Mouse (Mus musculus): ENCODE data around the gene Ank3.

DNA sequence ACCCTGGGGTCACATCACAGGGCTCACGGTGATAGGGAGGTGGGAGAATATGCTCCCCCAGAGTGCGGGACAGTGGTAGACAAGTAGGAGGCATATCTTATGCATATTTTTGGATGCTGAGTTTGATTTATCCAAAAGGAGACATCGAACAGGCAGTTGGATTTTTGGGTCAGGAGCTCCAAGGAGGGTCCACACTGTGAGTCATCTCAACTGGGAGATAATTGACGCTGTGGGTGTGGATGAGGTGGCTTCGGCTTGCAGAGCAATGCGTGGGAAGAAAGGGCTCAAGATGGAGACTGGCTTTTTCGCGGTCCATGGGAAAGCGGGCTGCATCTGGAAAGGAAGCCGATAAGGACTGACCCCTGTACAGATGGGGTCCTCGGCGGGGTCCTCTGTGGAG is 290.5 kb downstream of the Ank3 start:
- TF ChIP-seq CTCF (IDR thresholded peaks at IDR 0.05; ENCODE audit: low read depth) = no peak
- no peak for TF ChIP-seq EP300 (IDR thresholded peaks at IDR 0.05; ENCODE audit: low read depth)
